Mouse (Mus musculus) brain, embryonic 14.5 days (tissue): Measurements from ENCODE around the gene Nebl.

Experiments used
- CTCF ChIP-seq: fragments of 200-500 bp; IDR thresholded peaks from 2 replicates; pipeline ENCODE4 v1.5.1; 2012; ENCODE audit warnings: inconsistent platforms, mild to moderate bottlenecking, moderate library complexity, borderline replicate concordance; ENCODE audit not compliant: insufficient read depth, insufficient read length; ENCODE audit errors: extremely low read depth
- POLR2A ChIP-seq: fragments of 200-500 bp; IDR thresholded peaks from 2 replicates; pipeline ENCODE4 v1.6.1; 2012; ENCODE audit warnings: mild to moderate bottlenecking, inconsistent platforms, borderline replicate concordance; ENCODE audit not compliant: poor library complexity, insufficient read depth, insufficient read length, severe bottlenecking; ENCODE audit errors: extremely low read depth

DNA sequence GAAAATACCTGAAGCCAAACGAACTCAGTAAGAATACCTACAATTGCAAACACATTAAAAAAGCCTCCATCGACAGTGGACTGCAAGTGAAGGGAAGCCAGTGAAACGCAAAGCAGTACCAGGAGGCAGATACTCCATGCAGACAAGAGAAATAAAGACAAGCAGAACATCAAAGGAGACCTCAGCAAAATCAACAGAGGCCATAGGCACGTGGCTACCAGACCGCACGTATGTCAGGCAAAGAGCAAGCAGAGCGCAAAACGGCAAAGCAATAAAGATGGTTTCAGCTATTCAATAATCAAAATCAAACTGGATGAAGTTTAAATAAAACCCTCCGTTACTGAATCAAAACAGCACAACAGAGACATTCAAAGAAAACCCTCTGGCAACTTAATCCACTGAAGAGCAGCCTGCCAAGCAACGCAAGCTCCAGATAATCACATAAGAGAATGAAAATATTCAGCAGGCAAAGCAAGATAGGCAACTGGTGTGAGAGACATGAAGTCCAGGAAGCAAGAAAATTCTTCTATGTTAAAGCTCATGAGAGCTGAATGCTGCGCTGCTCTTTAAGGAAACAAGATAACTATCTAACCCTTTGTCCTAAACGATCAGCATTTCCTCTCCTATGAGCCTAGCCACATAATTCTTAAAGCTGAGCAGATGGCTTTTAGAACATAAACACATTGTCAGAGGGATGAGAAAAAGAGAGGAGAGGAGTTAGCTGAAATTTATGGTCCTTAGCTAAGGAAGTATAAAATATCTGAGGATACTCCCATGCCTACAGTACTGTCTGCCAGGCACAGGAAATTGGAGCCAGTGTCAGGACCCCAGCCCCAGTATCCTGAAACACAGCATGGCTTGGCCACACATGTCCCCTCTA lies 367.7 kb downstream of the Nebl start:
- no peak for TF ChIP-seq POLR2A
- no peak for TF ChIP-seq CTCF
